Mouse (Mus musculus) stomach, postnatal 0 days (tissue): ENCODE data around the gene Olfr370. TPM values are rescaled to one million over a fixed set of nuclear protein-coding genes. Genes with fewer than 3 reads are reported as not detected.
A peak's percentile ranks its signal among the peaks of the same experiment; 100 is the strongest.

ENCODE experiments used
- ATAC-seq: fragments of 200-750 bp; cut with Nextera tagmentation; 2 replicates; pipeline ENCODE4 v1.8.0; 2017; ENCODE audit not compliant: low FRiP score, low TSS enrichment
- DNase-seq: peaks from one replicate; pipeline ENCODE4 v3.0.0-alpha.2; 2016; ENCODE audit warnings: low spot score
- H3K27ac ChIP-seq: fragments of 300-500 bp; sonication (generic); replicated peaks from 2 replicates; pipeline ENCODE4 v1.5.1; 2014; ENCODE audit warnings: mild to moderate bottlenecking, control low read depth
- H3K27me3 ChIP-seq: fragments of 300-500 bp; sonication (generic); 2 replicates; pipeline ENCODE4 v1.6.1; 2014; ENCODE audit warnings: low read length; ENCODE audit not compliant: control insufficient read depth, insufficient read depth
- H3K36me3 ChIP-seq: fragments of 300-500 bp; sonication (generic); 2 replicates; pipeline ENCODE4 v1.6.1; 2014; ENCODE audit warnings: low read length, mixed read lengths; ENCODE audit not compliant: control insufficient read depth, insufficient read depth
- H3K4me1 ChIP-seq: fragments of 300-500 bp; sonication (generic); replicated peaks from 2 replicates; pipeline ENCODE4 v1.6.1; 2014; ENCODE audit warnings: antibody characterized with exemption; ENCODE audit not compliant: control insufficient read depth, insufficient read depth
- H3K4me2 ChIP-seq: fragments of 300-500 bp; sonication (generic); replicated peaks from 2 replicates; pipeline ENCODE4 v1.6.1; 2014; ENCODE audit warnings: low read depth, mild to moderate bottlenecking, control low read depth, moderate library complexity
- H3K4me3 ChIP-seq: fragments of 300-500 bp; sonication (generic); 2 replicates; pipeline ENCODE4 v1.5.1; 2014; ENCODE audit warnings: low read depth, low read length, control low read depth
- H3K9ac ChIP-seq: fragments of 300-500 bp; sonication (generic); 2 replicates; pipeline ENCODE4 v1.6.1; 2014; ENCODE audit warnings: mild to moderate bottlenecking, low read length, control low read depth, mixed read lengths
- H3K9me3 ChIP-seq: fragments of 300-500 bp; sonication (generic); 2 replicates; pipeline ENCODE4 v1.6.1; 2016; ENCODE audit warnings: low read length; ENCODE audit not compliant: control insufficient read depth
- CTCF ChIP-seq: IDR thresholded peaks from 2 replicates; pipeline ENCODE4 v1.5.1; 2016; ENCODE audit warnings: antibody characterized with exemption, low read depth, mild to moderate bottlenecking, moderate library complexity
- EP300 ChIP-seq: optimal IDR thresholded peaks from 2 replicates; pipeline ENCODE3; 2016; ENCODE audit warnings: antibody characterized with exemption
- WGBS: fragments of 180-500 bp; shearing (Covaris S2); extraction: QIAGEN DNeasy Blood & Tissue Kit; methylation state at CpG from one replicate; pipeline ENCODE4 v1.1.7; 2014; 5-methylcytosine and 5-hydroxymethylcytosine counted together
- polyA plus RNA-seq: library from polyadenylated mRNA; unstranded; fragments of >200 nt; fragmentation: Nextera tagmentation; extraction: Ambion mirVana; gene quantifications from 2 replicates; pipeline ENCODE4 v1.2.1, GENCODE M21; 2015

The Olfr370 gene
- polyA plus RNA-seq, 1 experiment from 2014 or later = not detected

DNA sequence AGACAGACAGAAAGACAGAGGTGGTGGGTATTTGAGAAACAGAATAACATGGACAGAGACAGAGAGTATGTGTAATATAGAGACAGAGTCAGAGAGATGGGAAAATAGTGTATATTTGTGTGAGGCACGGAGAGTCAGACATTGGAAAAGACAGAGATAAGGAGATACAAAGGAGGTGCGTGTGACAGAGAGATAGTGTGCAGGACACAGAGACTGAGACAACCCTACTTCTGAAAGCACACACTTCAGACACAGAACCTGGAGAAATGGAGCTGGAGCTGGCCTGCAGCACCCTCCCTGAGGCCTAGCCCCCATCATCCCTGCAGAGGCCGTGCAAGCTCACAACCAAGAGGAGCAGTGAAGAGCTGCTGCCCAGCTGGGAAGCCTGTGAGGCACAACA lies 27.1 kb downstream of the Olfr370 start:
- no peak for DNase-seq
- TF ChIP-seq EP300 = no peak
- no peak for TF ChIP-seq CTCF
- Histone ChIP-seq H3K9ac (no peak overlapping the region), H3K27me3 (no peaks in the 10 kb centered on the region), H3K9me3 (no peaks in the 10 kb centered on the region), H3K36me3 (no peaks in the 10 kb centered on the region), H3K4me3 (no peak overlapping the region), H3K4me1 (no peaks in the 10 kb centered on the region; the same call in 1 of the 2 replicates), H3K27ac (no peak overlapping the region), H3K4me2 (no peak overlapping the region)
- no peak for ATAC-seq
- 70% methylated on average over 3 of the region's 3 CpGs for WGBS

- no peak overlapping the region for H3K27ac ChIP-seq
- no peaks in the 10 kb centered on the region for H3K9me3 ChIP-seq
- WGBS = 71% methylated on average over 4 of the region's 4 CpGs
- H3K9ac ChIP-seq = no peak overlapping the region
- H3K4me3 ChIP-seq = no peak overlapping the region
- H3K27me3 ChIP-seq = no peaks in the 10 kb centered on the region
- H3K4me1 ChIP-seq = no peaks in the 10 kb centered on the region; the same call in 1 of the 2 replicates
- DNase-seq (no peak), ATAC-seq (no peak)
- TF ChIP-seq EP300 (no peak), CTCF (no peak)
- H3K36me3 ChIP-seq = no peaks in the 10 kb centered on the region
- H3K4me2 ChIP-seq = no peak overlapping the region
Observed at GRCm38 (mm10) chr8:83563246-83563645, 27.7 kb downstream of the Olfr370 start.

- Histone ChIP-seq H3K4me3 (no peak overlapping the region), H3K9me3 (no peaks in the 10 kb centered on the region), H3K27me3 (no peaks in the 10 kb centered on the region), H3K9ac (no peak overlapping the region), H3K4me1 (no peaks in the 10 kb centered on the region; the same call in 1 of the 2 replicates), H3K4me2 (peak overlapping the region; percentile 85; the same call in 1 of the 2 replicates), H3K36me3 (no peaks in the 10 kb centered on the region), H3K27ac (no peak overlapping the region)
- no peak for DNase-seq
- WGBS = 78% methylated on average over 9 of the region's 9 CpGs
- ATAC-seq = no peak
- TF ChIP-seq CTCF (peak; percentile 46; the same call in 1 of the 2 replicates), EP300 (no peak)
Observed at GRCm38 (mm10) chr8:83565731-83566375, 30.3 kb downstream of the Olfr370 start.

- TF ChIP-seq CTCF (peak; percentile 99), EP300 (no peak)
- Histone ChIP-seq H3K4me2 (peak within 1 kb of the TSS; percentile 85), H3K27ac (peak within 1 kb of the TSS; percentile 78), H3K27me3 (no peaks in the 10 kb centered on the region), H3K9ac (peak within 1 kb of the TSS; percentile 84), H3K36me3 (peaks cover 5% of the 10 kb centered on the region; the same call in 1 of the 2 replicates), H3K4me3 (peak within 1 kb of the TSS; percentile 85), H3K4me1 (no peaks in the 10 kb centered on the region; the same call in 1 of the 2 replicates), H3K9me3 (no peaks in the 10 kb centered on the region)
- peak; percentile 87 for ATAC-seq
- peak; percentile 94 for DNase-seq
- WGBS = under 1% methylated on average over 48 of the region's 48 CpGs
Observed at GRCm38 (mm10) chr8:83566469-83567395, 31.2 kb downstream of the Olfr370 start, which contains the start of gene Ndufb7. Ndufb7 (plus strand) TSS chr8:83566671.

DNA sequence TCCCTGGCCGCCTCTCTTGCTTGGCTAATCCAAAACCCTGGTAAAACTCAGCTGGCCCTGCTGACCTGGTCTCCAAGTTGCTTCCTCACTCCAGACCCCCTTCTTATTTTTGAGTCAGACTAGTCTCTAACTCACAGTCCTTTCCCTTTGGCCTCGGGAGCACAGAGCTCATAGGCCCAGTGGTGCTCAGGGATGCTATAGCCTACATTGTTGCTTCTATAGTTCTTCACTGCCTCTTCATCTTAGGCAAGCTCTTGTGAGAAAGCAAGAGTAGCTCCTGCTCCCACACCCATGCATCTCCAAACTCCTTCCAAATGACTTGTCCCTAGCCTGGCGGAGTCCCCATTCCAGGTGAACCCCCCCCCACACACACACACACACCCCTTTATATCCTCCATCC lies 32.1 kb downstream of the Olfr370 start:
- WGBS = 57% methylated on average over 3 of the region's 3 CpGs
- H3K27ac ChIP-seq = no peak overlapping the region
- no peaks in the 10 kb centered on the region; the same call in 1 of the 2 replicates for H3K4me1 ChIP-seq
- ATAC-seq = no peak
- peaks cover 9% of the 10 kb centered on the region; the same call in 1 of the 2 replicates for H3K36me3 ChIP-seq
- peak overlapping the region; percentile 85 for H3K4me2 ChIP-seq
- H3K9ac ChIP-seq = peak overlapping the region; percentile 84
- H3K9me3 ChIP-seq = no peaks in the 10 kb centered on the region
- TF ChIP-seq EP300 (no peak), CTCF (no peak)
- peak overlapping the region; percentile 85 for H3K4me3 ChIP-seq
- no peak for DNase-seq
- no peaks in the 10 kb centered on the region for H3K27me3 ChIP-seq
